Mouse (Mus musculus) thymus, postnatal 10 days (tissue): Measurements from ENCODE around the gene Tanc1.

Experiments used
- DNase-seq, 2 experiments: peaks; one replicate each; pipeline ENCODE4 v3.0.0; 2021; ENCODE audit warnings: low spot score in 2 of 2

Gene Tanc1

DNA sequence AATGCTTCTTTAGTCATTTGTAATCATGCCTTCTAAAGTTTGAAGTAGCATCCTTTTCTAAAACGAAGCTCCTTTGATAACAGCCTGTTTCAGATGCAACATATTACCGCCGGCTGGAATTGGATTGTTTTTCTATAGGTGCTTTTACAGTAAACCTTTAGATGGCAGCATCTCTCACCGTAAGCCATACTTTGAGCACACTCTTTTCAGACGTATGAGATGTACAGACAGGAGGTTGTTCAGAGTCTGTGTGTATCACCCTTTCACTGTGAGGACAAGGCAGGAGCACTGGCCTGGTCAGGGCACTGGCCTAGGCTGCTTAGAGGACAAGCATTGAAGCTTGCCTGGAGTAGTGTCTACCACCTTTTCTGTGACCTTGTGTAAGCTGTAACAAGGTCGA is 145.2 kb downstream of the Tanc1 start:
- no peak for DNase-seq

- no peak for DNase-seq
These were observed 146.5 kb downstream of the Tanc1 start for GRCm38 (mm10) chr2:59758139-59758918.

- no peak for DNase-seq
These were observed 148.9 kb downstream of the Tanc1 start for GRCm38 (mm10) chr2:59760731-59761130.

GRCm38 (mm10) chr2:59761183-59761582 is 149.3 kb downstream of the Tanc1 start:
- DNase-seq = no peak

GRCm38 (mm10) chr2:59762277-59762676 is 150.4 kb downstream of the Tanc1 start:
- DNase-seq = no peak

DNA sequence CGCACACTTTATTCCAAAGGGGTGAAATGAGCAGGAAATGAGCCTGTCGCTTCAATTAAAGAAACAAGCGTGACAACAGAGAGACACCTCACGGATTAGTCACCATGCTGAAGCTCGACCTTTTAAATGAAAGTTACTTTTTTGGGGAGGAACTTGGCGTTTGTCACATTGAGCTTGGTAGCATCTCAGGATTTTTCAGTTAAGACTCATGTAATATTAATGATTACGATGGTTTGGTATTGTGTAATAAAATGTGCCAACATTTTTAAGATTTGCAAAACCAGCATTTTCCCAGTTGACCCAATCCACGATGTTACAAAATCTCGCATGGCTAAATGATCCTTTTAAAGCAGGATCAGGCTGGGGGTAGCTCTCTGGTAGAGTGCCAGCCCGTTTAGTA is 153.8 kb downstream of the Tanc1 start:
- no peak for DNase-seq

GRCm38 (mm10) chr2:59767893-59768292 is 156.1 kb downstream of the Tanc1 start:
- no peak for DNase-seq

DNA sequence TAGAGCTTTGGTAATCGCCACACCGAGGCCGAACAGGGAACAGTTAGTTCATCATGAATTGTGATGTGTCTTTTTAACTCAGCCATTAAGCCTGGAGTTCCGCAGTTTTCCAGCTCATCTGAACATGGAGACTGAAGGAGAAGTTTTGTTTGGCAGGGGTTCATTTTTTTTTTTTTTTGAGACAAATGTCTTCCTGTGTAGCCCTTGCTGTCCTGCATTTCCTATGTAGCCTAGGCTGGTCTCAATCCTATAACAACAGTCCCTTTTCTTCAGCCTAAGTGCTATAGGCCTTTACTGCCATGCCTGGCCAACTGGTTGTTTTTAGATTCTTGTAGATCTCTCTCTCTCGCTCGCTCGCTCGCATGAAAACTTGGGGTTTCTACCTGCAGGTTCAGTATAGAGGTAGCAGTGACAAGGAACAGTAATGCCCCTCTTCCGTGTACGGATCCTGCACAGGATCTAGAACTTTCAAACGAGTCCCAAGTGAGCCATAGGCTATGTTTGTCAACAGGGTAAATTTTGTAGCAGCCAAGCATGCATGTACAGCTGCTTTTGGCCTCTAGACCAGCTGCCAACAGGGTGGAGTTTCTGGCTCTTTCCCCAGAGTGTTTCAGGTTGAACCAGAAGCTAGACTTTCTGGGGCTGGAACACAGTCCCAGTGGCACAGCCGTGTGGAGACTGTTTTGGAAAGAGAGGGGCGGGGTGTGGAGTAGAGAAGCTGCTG is 157.0 kb downstream of the Tanc1 start:
- DNase-seq = no peak

- DNase-seq = no peak
These were observed 157.5 kb downstream of the Tanc1 start for GRCm38 (mm10) chr2:59769385-59769735.

- DNase-seq = no peak
These were observed 159.9 kb downstream of the Tanc1 start for GRCm38 (mm10) chr2:59771708-59772107.

- DNase-seq = no peak
These were observed 160.4 kb downstream of the Tanc1 start for GRCm38 (mm10) chr2:59772261-59772683.

- DNase-seq = no peak
These were observed 162.5 kb downstream of the Tanc1 start for GRCm38 (mm10) chr2:59774374-59774773.

DNA sequence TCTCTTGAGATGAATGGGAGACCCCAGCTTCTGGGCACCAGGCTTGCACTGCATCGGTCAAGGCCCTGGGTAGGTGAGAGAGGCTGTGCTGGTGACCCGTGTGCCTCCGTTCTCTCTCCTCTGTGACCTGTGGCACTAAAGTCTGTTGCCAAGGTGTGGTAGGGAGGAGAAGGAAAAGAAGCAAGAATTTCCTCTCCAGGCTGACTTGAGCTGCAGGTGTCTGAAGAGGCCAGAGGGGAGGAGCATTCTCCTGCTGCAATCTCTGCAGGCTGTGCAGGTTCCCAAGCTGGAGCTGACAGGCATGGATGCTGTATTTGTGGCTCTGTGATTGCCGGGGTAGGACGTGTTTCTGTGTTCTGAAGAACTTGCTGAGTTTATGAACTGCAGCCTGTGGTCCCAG is 163.3 kb downstream of the Tanc1 start:
- no peak for DNase-seq

- DNase-seq = no peak
These were observed 164.0 kb downstream of the Tanc1 start for GRCm38 (mm10) chr2:59775820-59776219.

- no peak for DNase-seq
These were observed 167.5 kb downstream of the Tanc1 start for GRCm38 (mm10) chr2:59779355-59779754.

- DNase-seq = no peak
These were observed 168.4 kb downstream of the Tanc1 start for GRCm38 (mm10) chr2:59780240-59780639.

GRCm38 (mm10) chr2:59783055-59783831 is 171.4 kb downstream of the Tanc1 start:
- DNase-seq = no peak

- DNase-seq = no peak
These were observed 172.2 kb downstream of the Tanc1 start for GRCm38 (mm10) chr2:59783832-59784627.

DNA sequence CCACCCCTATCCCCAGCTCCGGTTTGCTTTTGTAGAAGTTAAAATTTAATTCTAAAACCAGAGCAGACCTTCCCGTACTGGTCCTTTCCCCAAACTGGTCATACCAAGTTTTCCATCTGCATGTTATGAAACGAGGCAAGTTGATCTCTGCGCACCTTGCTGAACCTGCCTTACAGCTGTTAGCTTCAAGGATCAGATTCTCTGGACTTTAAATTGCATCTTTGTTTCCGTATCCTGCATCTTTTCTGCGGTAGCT is 172.7 kb downstream of the Tanc1 start:
- no peak for DNase-seq

- DNase-seq = no peak
These were observed 173.8 kb downstream of the Tanc1 start for GRCm38 (mm10) chr2:59785597-59785996.

GRCm38 (mm10) chr2:59788704-59789500 is 177.1 kb downstream of the Tanc1 start:
- no peak for DNase-seq
